Mouse (Mus musculus): ENCODE data around the gene Wrap73.

DNA sequence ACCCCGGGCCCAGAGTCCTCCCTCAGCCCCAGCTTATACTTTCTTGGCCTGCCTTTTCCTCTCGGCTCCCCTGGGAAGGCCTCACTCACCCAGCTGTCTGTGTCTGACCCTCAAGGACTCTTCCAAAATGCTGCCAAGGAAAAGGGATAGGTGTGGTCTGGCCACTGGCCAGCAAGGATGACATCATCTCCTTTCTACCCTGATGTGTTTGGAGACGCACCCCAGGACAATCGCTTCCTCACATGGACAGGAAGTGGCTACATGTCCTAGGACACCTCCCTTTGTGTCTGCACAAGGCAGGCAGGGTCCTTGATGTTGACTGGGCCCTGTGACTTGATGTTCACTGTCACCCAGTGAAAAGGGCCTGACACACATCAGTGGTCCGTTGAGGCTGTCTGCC is 63.2 kb downstream of the Wrap73 start:
- TF ChIP-seq EP300 (IDR thresholded peaks at IDR 0.05; ENCODE audit: low read depth) (no peak), CTCF (IDR thresholded peaks at IDR 0.05; ENCODE audit: low read depth) (no peak)

Data from liver, embryonic 14.5 days (tissue).